Mouse (Mus musculus) forebrain, embryonic 11.5 days (tissue): ENCODE results near the gene Mroh2a. TPM values are rescaled to one million over a fixed set of nuclear protein-coding genes. Genes with fewer than 3 reads are reported as not detected.

Experiments used
- ATAC-seq: fragments of 200-750 bp; cut with Nextera tagmentation; replicated peaks from 2 replicates; pipeline ENCODE4 v1.8.0; 2017; ENCODE audit warnings: moderate TSS enrichment; ENCODE audit not compliant: low FRiP score
- DNase-seq: peaks from one replicate; pipeline ENCODE4 v3.0.0-alpha.2; 2017; ENCODE audit warnings: low spot score
- H3K27ac ChIP-seq: fragments of 300-500 bp; sonication (generic); 2 replicates; pipeline ENCODE4 v1.5.1; 2014; ENCODE audit warnings: low read depth, low read length
- H3K27me3 ChIP-seq: fragments of 300-500 bp; sonication (generic); 2 replicates; pipeline ENCODE4 v1.6.1; 2014; ENCODE audit warnings: mild to moderate bottlenecking, low read length, mixed read lengths; ENCODE audit not compliant: control insufficient read depth, insufficient read depth
- H3K36me3 ChIP-seq: fragments of 300-500 bp; sonication (generic); 2 replicates; pipeline ENCODE4 v1.6.1; 2014; ENCODE audit warnings: mild to moderate bottlenecking, low read length, moderate library complexity, mixed read lengths; ENCODE audit not compliant: control insufficient read depth, insufficient read depth
- H3K4me1 ChIP-seq: fragments of 300-500 bp; sonication (generic); replicated peaks from 2 replicates; pipeline ENCODE4 v1.6.1; 2014; ENCODE audit warnings: low read length, mixed read lengths; ENCODE audit not compliant: control insufficient read depth, insufficient read depth
- H3K4me2 ChIP-seq: fragments of 300-500 bp; sonication (generic); 2 replicates; pipeline ENCODE4 v1.6.1; 2014; ENCODE audit warnings: low read depth, mild to moderate bottlenecking, low read length, moderate library complexity, mixed read lengths; ENCODE audit not compliant: severe bottlenecking
- H3K4me3 ChIP-seq: fragments of 300-500 bp; sonication (generic); 2 replicates; pipeline ENCODE4 v1.5.1; 2014; ENCODE audit warnings: low read depth, low read length
- H3K9ac ChIP-seq: fragments of 300-500 bp; sonication (generic); 2 replicates; pipeline ENCODE4 v1.6.1; 2014; ENCODE audit warnings: low read length
- H3K9me3 ChIP-seq: fragments of 300-500 bp; sonication (generic); 2 replicates; pipeline ENCODE4 v1.6.1; 2016; ENCODE audit warnings: low read length, mixed read lengths; ENCODE audit not compliant: control insufficient read depth
- WGBS: fragments of 180-500 bp; shearing (Covaris S2); extraction: QIAGEN DNeasy Blood & Tissue Kit; methylation state at CpG from one replicate; pipeline ENCODE4 v1.1.7; 2014; 5-methylcytosine and 5-hydroxymethylcytosine counted together
- polyA plus RNA-seq: library from polyadenylated mRNA; unstranded; fragments of >200 nt; fragmentation: Nextera tagmentation; extraction: Ambion mirVana; gene quantifications from 2 replicates; pipeline ENCODE4 v1.2.1, GENCODE M21; 2014

Gene Mroh2a
- polyA plus RNA-seq, 1 experiment from 2014 or later, result 2.5 TPM

DNA sequence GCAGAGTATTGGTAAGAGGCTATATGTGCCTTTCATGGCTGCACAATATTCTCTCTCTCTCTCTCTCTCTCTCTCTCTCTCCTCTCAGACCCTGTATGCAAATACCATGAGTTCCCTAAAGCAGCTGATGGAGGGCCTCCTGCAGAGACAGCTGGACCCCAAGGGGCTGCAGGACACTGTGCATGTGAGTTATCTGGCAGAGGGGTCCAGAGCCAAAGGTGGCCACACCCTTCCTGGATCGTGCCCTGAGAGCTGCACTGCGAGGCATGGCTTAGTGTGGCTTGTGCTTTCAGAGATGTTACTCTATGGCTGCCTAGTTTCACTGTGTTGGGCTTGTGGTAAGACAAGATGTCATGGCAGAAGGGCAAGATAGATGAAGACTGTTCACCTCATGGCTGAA lies 20.9 kb downstream of the Mroh2a start:
- 62% methylated on average over 2 of the region's 2 CpGs for WGBS

DNA sequence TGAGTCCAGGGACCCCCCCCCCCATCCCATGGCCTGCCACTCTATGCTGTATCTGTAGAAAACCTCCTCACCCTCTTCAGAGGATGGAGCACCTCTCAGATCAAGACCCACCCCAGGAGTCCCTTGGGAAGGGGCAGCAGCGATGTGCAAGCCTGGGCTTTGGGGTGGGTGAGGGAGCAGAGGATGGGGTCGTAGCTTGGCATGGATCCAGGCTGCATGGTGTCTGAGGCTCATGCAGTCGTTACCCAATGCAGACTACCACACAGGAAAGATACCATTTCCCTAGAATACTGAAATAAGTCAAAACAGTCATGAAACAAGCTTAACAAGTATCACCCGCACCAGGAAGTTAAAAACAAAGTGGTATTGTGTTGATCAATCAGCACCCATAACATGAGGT lies 21.9 kb downstream of the Mroh2a start:
- H3K9ac ChIP-seq, result no peak overlapping the region
- H3K27ac ChIP-seq, result no peak overlapping the region
- WGBS, result 77% methylated on average over 4 of the region's 4 CpGs
- H3K4me2 ChIP-seq, result no peak overlapping the region
- H3K36me3 ChIP-seq, result no peaks in the 10 kb centered on the region
- H3K4me3 ChIP-seq, result no peak overlapping the region
- no peak for DNase-seq
- peaks cover 96% of the 10 kb centered on the region for H3K9me3 ChIP-seq
- no peaks in the 10 kb centered on the region for H3K4me1 ChIP-seq
- no peaks in the 10 kb centered on the region for H3K27me3 ChIP-seq
- no peak for ATAC-seq

More for the DNA sequence above, 20.9 kb downstream of the Mroh2a start:
- Histone ChIP-seq H3K4me2 (no peak overlapping the region), H3K9me3 (peaks cover 94% of the 10 kb centered on the region), H3K9ac (no peak overlapping the region), H3K27me3 (no peaks in the 10 kb centered on the region), H3K36me3 (no peaks in the 10 kb centered on the region), H3K4me3 (no peak overlapping the region), H3K4me1 (no peaks in the 10 kb centered on the region), H3K27ac (no peak overlapping the region)
- DNase-seq, result no peak
- ATAC-seq, result no peak

GRCm38 (mm10) chr1:88249596-88249995 lies 22.8 kb downstream of the Mroh2a start:
- Histone ChIP-seq H3K27me3 (no peaks in the 10 kb centered on the region), H3K4me1 (no peaks in the 10 kb centered on the region), H3K36me3 (no peaks in the 10 kb centered on the region), H3K9me3 (peaks cover 96% of the 10 kb centered on the region), H3K27ac (no peak overlapping the region), H3K4me3 (no peak overlapping the region), H3K4me2 (no peak overlapping the region), H3K9ac (no peak overlapping the region)
- ATAC-seq, result no peak
- WGBS, result 78% methylated on average over 7 of the region's 7 CpGs
- peak; percentile 69 for DNase-seq

- ATAC-seq (no peak), DNase-seq (no peak)
- H3K9me3 ChIP-seq, result peaks cover 96% of the 10 kb centered on the region
Observed at GRCm38 (mm10) chr1:88250023-88250422, 23.2 kb downstream of the Mroh2a start.

DNA sequence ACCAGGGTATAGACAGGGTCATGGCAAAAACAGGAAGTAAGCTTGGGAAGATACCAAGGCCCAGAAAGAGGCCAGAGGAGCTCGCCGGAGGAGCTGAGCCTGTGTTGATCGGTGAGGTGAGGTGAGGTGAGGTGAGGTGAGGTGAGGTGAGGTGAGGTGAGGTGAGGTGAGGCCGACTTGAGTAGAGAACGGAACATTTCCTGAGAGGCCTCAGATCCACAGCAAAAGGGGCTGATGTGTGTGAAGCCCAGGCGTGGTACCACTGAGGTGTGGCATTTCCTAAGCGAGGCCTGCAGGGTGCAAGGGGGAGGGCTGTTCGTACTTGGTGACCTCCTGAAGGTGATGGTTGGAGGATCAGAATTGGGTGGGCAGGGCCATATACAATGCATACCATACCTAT lies 26.3 kb downstream of the Mroh2a start:
- H3K9me3 ChIP-seq, result peaks cover 96% of the 10 kb centered on the region
- no peak overlapping the region for H3K9ac ChIP-seq
- H3K27me3 ChIP-seq, result no peaks in the 10 kb centered on the region
- WGBS, result 77% methylated on average over 8 of the region's 8 CpGs
- no peak overlapping the region for H3K4me2 ChIP-seq
- H3K36me3 ChIP-seq, result no peaks in the 10 kb centered on the region
- ATAC-seq, result no peak
- H3K4me1 ChIP-seq, result no peaks in the 10 kb centered on the region
- no peak for DNase-seq
- no peak overlapping the region for H3K27ac ChIP-seq
- H3K4me3 ChIP-seq, result no peak overlapping the region

More at GRCm38 (mm10) chr1:88250023-88250422, 23.2 kb downstream of the Mroh2a start:
- no peaks in the 10 kb centered on the region for H3K27me3 ChIP-seq
- WGBS, result 82% methylated on average over 5 of the region's 5 CpGs
- no peak overlapping the region for H3K9ac ChIP-seq
- no peak overlapping the region for H3K4me3 ChIP-seq
- H3K36me3 ChIP-seq, result no peaks in the 10 kb centered on the region
- H3K4me1 ChIP-seq, result no peaks in the 10 kb centered on the region
- no peak overlapping the region for H3K4me2 ChIP-seq
- H3K27ac ChIP-seq, result no peak overlapping the region

DNA sequence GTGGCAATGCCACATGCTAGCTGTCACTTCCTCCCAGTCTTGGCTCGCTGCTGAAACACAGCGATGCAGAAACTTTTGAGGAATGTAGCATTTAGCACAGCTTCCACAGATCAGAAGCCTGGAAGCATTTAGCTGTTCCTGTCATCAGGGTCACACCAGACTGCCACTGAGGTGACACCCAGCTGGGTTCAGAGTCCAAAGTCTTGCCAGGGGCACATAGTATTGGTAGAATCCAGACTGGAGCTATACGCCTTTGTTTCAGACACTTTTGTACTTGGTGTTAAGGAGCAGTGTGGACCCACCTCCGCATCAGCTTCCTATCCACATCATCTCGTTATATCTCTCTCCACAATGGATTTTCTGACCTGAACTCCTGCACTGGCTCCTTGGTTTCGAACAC lies 26.8 kb downstream of the Mroh2a start:
- no peak overlapping the region for H3K27ac ChIP-seq
- no peaks in the 10 kb centered on the region for H3K27me3 ChIP-seq
- no peak overlapping the region for H3K9ac ChIP-seq
- WGBS, result 71% methylated on average over 6 of the region's 6 CpGs
- DNase-seq (no peak), ATAC-seq (no peak)
- H3K4me2 ChIP-seq, result no peak overlapping the region
- no peak overlapping the region for H3K4me3 ChIP-seq
- H3K9me3 ChIP-seq, result peaks cover 93% of the 10 kb centered on the region
- no peaks in the 10 kb centered on the region for H3K36me3 ChIP-seq
- H3K4me1 ChIP-seq, result no peaks in the 10 kb centered on the region

GRCm38 (mm10) chr1:88254793-88255465 lies 28.1 kb downstream of the Mroh2a start:
- peaks cover 82% of the 10 kb centered on the region for H3K9me3 ChIP-seq
- no peaks in the 10 kb centered on the region for H3K27me3 ChIP-seq
- no peak for DNase-seq
- ATAC-seq, result no peak
- WGBS, result 88% methylated on average over 12 of the region's 12 CpGs
- no peak overlapping the region for H3K4me2 ChIP-seq
- H3K27ac ChIP-seq, result no peak overlapping the region
- H3K36me3 ChIP-seq, result peaks cover 3% of the 10 kb centered on the region; the same call in 1 of the 2 replicates
- H3K9ac ChIP-seq, result no peak overlapping the region
- H3K4me3 ChIP-seq, result no peak overlapping the region
- H3K4me1 ChIP-seq, result no peaks in the 10 kb centered on the region

GRCm38 (mm10) chr1:88255466-88255857 lies 28.7 kb downstream of the Mroh2a start:
- Histone ChIP-seq H3K4me2 (no peak overlapping the region), H3K9me3 (peaks cover 81% of the 10 kb centered on the region), H3K27me3 (no peaks in the 10 kb centered on the region), H3K4me1 (no peaks in the 10 kb centered on the region), H3K9ac (no peak overlapping the region), H3K27ac (no peak overlapping the region), H3K4me3 (no peak overlapping the region), H3K36me3 (peaks cover 8% of the 10 kb centered on the region; the same call in 1 of the 2 replicates)
- DNase-seq (no peak), ATAC-seq (no peak)
- WGBS, result 64% methylated on average over 2 of the region's 2 CpGs
